Mouse (Mus musculus): ENCODE data around the gene Mrps18c. TPM values are rescaled to one million over a fixed set of nuclear protein-coding genes. Genes with fewer than 3 reads are reported as not detected.

Gene Mrps18c
- polyA plus RNA-seq (2014; fragmentation: Nextera tagmentation; extraction: Ambion mirVana), result 167 TPM in 2 replicates

- Histone ChIP-seq H3K9me3 (ENCODE audit: control insufficient read depth, low read length) (no peaks in the 10 kb centered on the region), H3K27ac (ENCODE audit: low read depth, low read length) (no peak within 1 kb of the TSS), H3K9ac (ENCODE audit: low read depth, low read length) (peak within 1 kb of the TSS; percentile 83), H3K4me2 (replicated peaks; ENCODE audit: low read depth, low read length) (peak within 1 kb of the TSS; percentile 90), H3K27me3 (ENCODE audit: control insufficient read depth, insufficient read depth, low read length) (no peaks in the 10 kb centered on the region), H3K4me1 (replicated peaks; ENCODE audit: control insufficient read depth, insufficient read depth, low read length) (peaks cover 2% of the 10 kb centered on the region; the same call in 1 of the 2 replicates), H3K4me3 (ENCODE audit: low read depth, low read length) (peak within 1 kb of the TSS; percentile 71), H3K36me3 (ENCODE audit: control insufficient read depth, insufficient read depth, low read length) (peaks cover 2% of the 10 kb centered on the region; the same call in 1 of the 2 replicates)
- ATAC-seq (ENCODE audit: low FRiP score) (peak; percentile 97), DNase-seq (ENCODE audit: low spot score) (peak; percentile 94)
- under 1% methylated on average over 67 of the region's 67 CpGs for WGBS
Measured at GRCm38 (mm10) chr5:100798165-100798860, at the start of gene Mrps18c, which contains the start of gene Helq. TSS of gene Mrps18c (plus strand) at chr5:100798627. TSS of gene Helq (minus strand) at chr5:100798598.

- Histone ChIP-seq H3K9ac (ENCODE audit: low read depth, low read length) (no peak overlapping the region), H3K27me3 (ENCODE audit: control insufficient read depth, insufficient read depth, low read length) (no peaks in the 10 kb centered on the region), H3K36me3 (ENCODE audit: control insufficient read depth, insufficient read depth, low read length) (no peaks in the 10 kb centered on the region), H3K4me2 (replicated peaks; ENCODE audit: low read depth, low read length) (no peak overlapping the region), H3K4me1 (replicated peaks; ENCODE audit: control insufficient read depth, insufficient read depth, low read length) (no peaks in the 10 kb centered on the region), H3K9me3 (ENCODE audit: control insufficient read depth, low read length) (no peaks in the 10 kb centered on the region), H3K4me3 (ENCODE audit: low read depth, low read length) (no peak overlapping the region), H3K27ac (ENCODE audit: low read depth, low read length) (0 out of 2 replicates have a peak overlapping the region, but pooled peaks have one; percentile 44)
- WGBS, result 85% methylated on average over 10 of the region's 10 CpGs
- ATAC-seq (ENCODE audit: low FRiP score), result no peak
- DNase-seq (ENCODE audit: low spot score), result no peak
Measured at GRCm38 (mm10) chr5:100750617-100751255, 47.7 kb upstream of the Mrps18c start.

GRCm38 (mm10) chr5:100751655-100752054, 46.8 kb upstream of the Mrps18c start:
- Histone ChIP-seq H3K36me3 (ENCODE audit: control insufficient read depth, insufficient read depth, low read length) (no peaks in the 10 kb centered on the region), H3K4me2 (replicated peaks; ENCODE audit: low read depth, low read length) (no peak overlapping the region), H3K27me3 (ENCODE audit: control insufficient read depth, insufficient read depth, low read length) (no peaks in the 10 kb centered on the region), H3K27ac (ENCODE audit: low read depth, low read length) (0 out of 2 replicates have a peak overlapping the region, but pooled peaks have one; percentile 44), H3K9me3 (ENCODE audit: control insufficient read depth, low read length) (no peaks in the 10 kb centered on the region), H3K9ac (ENCODE audit: low read depth, low read length) (no peak overlapping the region), H3K4me3 (ENCODE audit: low read depth, low read length) (no peak overlapping the region), H3K4me1 (replicated peaks; ENCODE audit: control insufficient read depth, insufficient read depth, low read length) (no peaks in the 10 kb centered on the region)
- 54% methylated on average over 4 of the region's 4 CpGs for WGBS
- ATAC-seq (ENCODE audit: low FRiP score) (peak; percentile 43; the same call in 1 of the 2 replicates), DNase-seq (ENCODE audit: low spot score) (peak; percentile 15)

GRCm38 (mm10) chr5:100753407-100753806, 45.0 kb upstream of the Mrps18c start:
- Histone ChIP-seq H3K27ac (ENCODE audit: low read depth, low read length) (0 out of 2 replicates have a peak overlapping the region, but pooled peaks have one; percentile 24), H3K9ac (ENCODE audit: low read depth, low read length) (no peak overlapping the region), H3K4me1 (replicated peaks; ENCODE audit: control insufficient read depth, insufficient read depth, low read length) (no peaks in the 10 kb centered on the region), H3K27me3 (ENCODE audit: control insufficient read depth, insufficient read depth, low read length) (no peaks in the 10 kb centered on the region), H3K36me3 (ENCODE audit: control insufficient read depth, insufficient read depth, low read length) (no peaks in the 10 kb centered on the region), H3K9me3 (ENCODE audit: control insufficient read depth, low read length) (no peaks in the 10 kb centered on the region), H3K4me2 (replicated peaks; ENCODE audit: low read depth, low read length) (no peak overlapping the region), H3K4me3 (ENCODE audit: low read depth, low read length) (no peak overlapping the region)
- DNase-seq (ENCODE audit: low spot score) (peak; percentile 50), ATAC-seq (ENCODE audit: low FRiP score) (peak; percentile 63)
- 36% methylated on average over 7 of the region's 7 CpGs for WGBS

GRCm38 (mm10) chr5:100758121-100758520, 40.3 kb upstream of the Mrps18c start:
- no peak overlapping the region for H3K4me3 ChIP-seq (ENCODE audit: low read depth, low read length)
- no peak for ATAC-seq (ENCODE audit: low FRiP score)
- no peak for DNase-seq (ENCODE audit: low spot score)
- H3K27ac ChIP-seq (ENCODE audit: low read depth, low read length), result no peak overlapping the region
- no peaks in the 10 kb centered on the region for H3K9me3 ChIP-seq (ENCODE audit: control insufficient read depth, low read length)
- H3K9ac ChIP-seq (ENCODE audit: low read depth, low read length), result no peak overlapping the region
- WGBS, result 94% methylated on average over 5 of the region's 5 CpGs
- H3K4me1 ChIP-seq (replicated peaks; ENCODE audit: control insufficient read depth, insufficient read depth, low read length), result no peaks in the 10 kb centered on the region
- no peaks in the 10 kb centered on the region for H3K27me3 ChIP-seq (ENCODE audit: control insufficient read depth, insufficient read depth, low read length)
- no peak overlapping the region for H3K4me2 ChIP-seq (replicated peaks; ENCODE audit: low read depth, low read length)
- H3K36me3 ChIP-seq (ENCODE audit: control insufficient read depth, insufficient read depth, low read length), result no peaks in the 10 kb centered on the region; the same call in 1 of the 2 replicates

GRCm38 (mm10) chr5:100760049-100760663, 38.3 kb upstream of the Mrps18c start:
- ATAC-seq (ENCODE audit: low FRiP score) (no peak), DNase-seq (ENCODE audit: low spot score) (no peak)
- H3K27ac ChIP-seq (ENCODE audit: low read depth, low read length), result no peak overlapping the region
- H3K27me3 ChIP-seq (ENCODE audit: control insufficient read depth, insufficient read depth, low read length), result no peaks in the 10 kb centered on the region
- no peak overlapping the region for H3K9ac ChIP-seq (ENCODE audit: low read depth, low read length)
- WGBS, result 85% methylated on average over 10 of the region's 10 CpGs
- H3K36me3 ChIP-seq (ENCODE audit: control insufficient read depth, insufficient read depth, low read length), result peaks cover 2% of the 10 kb centered on the region; the same call in 1 of the 2 replicates
- no peak overlapping the region for H3K4me2 ChIP-seq (replicated peaks; ENCODE audit: low read depth, low read length)
- no peak overlapping the region for H3K4me3 ChIP-seq (ENCODE audit: low read depth, low read length)
- no peaks in the 10 kb centered on the region for H3K9me3 ChIP-seq (ENCODE audit: control insufficient read depth, low read length)
- no peaks in the 10 kb centered on the region for H3K4me1 ChIP-seq (replicated peaks; ENCODE audit: control insufficient read depth, insufficient read depth, low read length)

- Histone ChIP-seq H3K4me1 (replicated peaks; ENCODE audit: control insufficient read depth, insufficient read depth, low read length) (no peaks in the 10 kb centered on the region), H3K9ac (ENCODE audit: low read depth, low read length) (no peak overlapping the region), H3K36me3 (ENCODE audit: control insufficient read depth, insufficient read depth, low read length) (peaks cover 2% of the 10 kb centered on the region; the same call in 1 of the 2 replicates), H3K27ac (ENCODE audit: low read depth, low read length) (no peak overlapping the region), H3K4me3 (ENCODE audit: low read depth, low read length) (no peak overlapping the region), H3K27me3 (ENCODE audit: control insufficient read depth, insufficient read depth, low read length) (no peaks in the 10 kb centered on the region), H3K9me3 (ENCODE audit: control insufficient read depth, low read length) (no peaks in the 10 kb centered on the region), H3K4me2 (replicated peaks; ENCODE audit: low read depth, low read length) (no peak overlapping the region)
- ATAC-seq (ENCODE audit: low FRiP score) (no peak), DNase-seq (ENCODE audit: low spot score) (no peak)
- WGBS, result 94% methylated on average over 7 of the region's 7 CpGs
Measured at GRCm38 (mm10) chr5:100761736-100762135, 36.7 kb upstream of the Mrps18c start.

- Histone ChIP-seq H3K9me3 (ENCODE audit: control insufficient read depth, low read length) (no peaks in the 10 kb centered on the region), H3K27me3 (ENCODE audit: control insufficient read depth, insufficient read depth, low read length) (no peaks in the 10 kb centered on the region), H3K4me3 (ENCODE audit: low read depth, low read length) (no peak overlapping the region), H3K36me3 (ENCODE audit: control insufficient read depth, insufficient read depth, low read length) (peaks cover 6% of the 10 kb centered on the region), H3K9ac (ENCODE audit: low read depth, low read length) (no peak overlapping the region), H3K27ac (ENCODE audit: low read depth, low read length) (no peak overlapping the region), H3K4me1 (replicated peaks; ENCODE audit: control insufficient read depth, insufficient read depth, low read length) (no peaks in the 10 kb centered on the region), H3K4me2 (replicated peaks; ENCODE audit: low read depth, low read length) (no peak overlapping the region)
- ATAC-seq (ENCODE audit: low FRiP score) (no peak), DNase-seq (ENCODE audit: low spot score) (no peak)
- WGBS, result 96% methylated on average over 7 of the region's 7 CpGs
Measured at GRCm38 (mm10) chr5:100766026-100766425, 32.4 kb upstream of the Mrps18c start.

Measured in hindbrain, embryonic 11.5 days (tissue).